Mouse (Mus musculus) cerebellum, adult 2 months (tissue): ENCODE results near the gene Mmp12.

Experiments used
- CTCF ChIP-seq: fragments of 200-500 bp; IDR thresholded peaks from 2 replicates; pipeline ENCODE4 v1.5.1; 2011; ENCODE audit warnings: low read depth, mild to moderate bottlenecking, control low read depth, low read length, moderate library complexity, borderline replicate concordance; ENCODE audit not compliant: insufficient read depth
- POLR2A ChIP-seq: fragments of 200-500 bp; IDR thresholded peaks from 2 replicates; pipeline ENCODE4 v1.6.1; 2011; ENCODE audit warnings: low read length, control low read depth, borderline replicate concordance; ENCODE audit not compliant: insufficient read depth

- TF ChIP-seq CTCF (no peak), POLR2A (no peak)
Observed at GRCm38 (mm10) chr9:7344107-7344506, at the start of gene Mmp12.
